Mouse (Mus musculus) stomach, postnatal 0 days (tissue): ENCODE data around the gene Cracr2a. TPM values are rescaled to one million over a fixed set of nuclear protein-coding genes. Genes with fewer than 3 reads are reported as not detected.

Experiments
- ATAC-seq: fragments of 200-750 bp; cut with Nextera tagmentation; 2 replicates; pipeline ENCODE4 v1.8.0; 2017; ENCODE audit not compliant: low FRiP score, low TSS enrichment
- DNase-seq: peaks from one replicate; pipeline ENCODE4 v3.0.0-alpha.2; 2016; ENCODE audit warnings: low spot score
- H3K27ac ChIP-seq: fragments of 300-500 bp; sonication (generic); replicated peaks from 2 replicates; pipeline ENCODE4 v1.5.1; 2014; ENCODE audit warnings: mild to moderate bottlenecking, control low read depth
- H3K27me3 ChIP-seq: fragments of 300-500 bp; sonication (generic); 2 replicates; pipeline ENCODE4 v1.6.1; 2014; ENCODE audit warnings: low read length; ENCODE audit not compliant: control insufficient read depth, insufficient read depth
- H3K36me3 ChIP-seq: fragments of 300-500 bp; sonication (generic); 2 replicates; pipeline ENCODE4 v1.6.1; 2014; ENCODE audit warnings: low read length, mixed read lengths; ENCODE audit not compliant: control insufficient read depth, insufficient read depth
- H3K4me1 ChIP-seq: fragments of 300-500 bp; sonication (generic); replicated peaks from 2 replicates; pipeline ENCODE4 v1.6.1; 2014; ENCODE audit warnings: antibody characterized with exemption; ENCODE audit not compliant: control insufficient read depth, insufficient read depth
- H3K4me2 ChIP-seq: fragments of 300-500 bp; sonication (generic); replicated peaks from 2 replicates; pipeline ENCODE4 v1.6.1; 2014; ENCODE audit warnings: low read depth, mild to moderate bottlenecking, control low read depth, moderate library complexity
- H3K4me3 ChIP-seq: fragments of 300-500 bp; sonication (generic); 2 replicates; pipeline ENCODE4 v1.5.1; 2014; ENCODE audit warnings: low read depth, low read length, control low read depth
- H3K9ac ChIP-seq: fragments of 300-500 bp; sonication (generic); 2 replicates; pipeline ENCODE4 v1.6.1; 2014; ENCODE audit warnings: mild to moderate bottlenecking, low read length, control low read depth, mixed read lengths
- H3K9me3 ChIP-seq: fragments of 300-500 bp; sonication (generic); 2 replicates; pipeline ENCODE4 v1.6.1; 2016; ENCODE audit warnings: low read length; ENCODE audit not compliant: control insufficient read depth
- CTCF ChIP-seq: IDR thresholded peaks from 2 replicates; pipeline ENCODE4 v1.5.1; 2016; ENCODE audit warnings: antibody characterized with exemption, low read depth, mild to moderate bottlenecking, moderate library complexity
- EP300 ChIP-seq: optimal IDR thresholded peaks from 2 replicates; pipeline ENCODE3; 2016; ENCODE audit warnings: antibody characterized with exemption
- WGBS: fragments of 180-500 bp; shearing (Covaris S2); extraction: QIAGEN DNeasy Blood & Tissue Kit; methylation state at CpG from one replicate; pipeline ENCODE4 v1.1.7; 2014; 5-methylcytosine and 5-hydroxymethylcytosine counted together
- polyA plus RNA-seq: library from polyadenylated mRNA; unstranded; fragments of >200 nt; fragmentation: Nextera tagmentation; extraction: Ambion mirVana; gene quantifications from 2 replicates; pipeline ENCODE4 v1.2.1, GENCODE M21; 2015

Gene Cracr2a
- polyA plus RNA-seq, 1 experiment from 2014 or later: 0.96 TPM

DNA sequence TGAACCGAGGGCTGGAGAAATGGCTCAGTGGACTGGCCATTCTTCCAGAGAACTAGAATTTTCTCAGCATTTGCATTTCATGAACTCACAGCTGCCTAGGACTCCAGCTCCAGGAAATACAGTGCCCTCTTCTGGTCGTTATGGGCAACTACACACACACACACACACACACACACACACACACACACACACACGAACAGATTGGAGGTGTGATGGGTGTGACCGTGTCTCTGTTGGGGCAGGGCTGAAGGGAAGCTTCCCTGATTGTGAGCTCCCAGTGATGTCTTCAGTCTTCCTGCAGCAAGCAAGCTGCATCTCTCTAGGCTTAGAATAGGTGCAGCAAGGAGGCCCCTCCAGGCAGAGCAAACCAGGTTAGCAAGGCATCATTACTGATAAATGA lies 8.2 kb upstream of the Cracr2a start:
- H3K9ac ChIP-seq: no peak overlapping the region
- no peaks in the 10 kb centered on the region for H3K27me3 ChIP-seq
- H3K27ac ChIP-seq: no peak overlapping the region
- TF ChIP-seq EP300: no peak
- TF ChIP-seq CTCF: 0 out of 2 replicates have a peak, but pooled peaks have one; percentile 14
- no peak for ATAC-seq
- no peaks in the 10 kb centered on the region for H3K4me1 ChIP-seq
- DNase-seq: no peak
- H3K4me2 ChIP-seq: no peak overlapping the region
- H3K36me3 ChIP-seq: no peaks in the 10 kb centered on the region
- no peak overlapping the region for H3K4me3 ChIP-seq
- 75% methylated on average over 4 of the region's 4 CpGs for WGBS
- H3K9me3 ChIP-seq: no peaks in the 10 kb centered on the region

- ATAC-seq: peak; percentile 45; the same call in 1 of the 2 replicates
- TF ChIP-seq CTCF: 0 out of 2 replicates have a peak, but pooled peaks have one; percentile 3
- no peak for TF ChIP-seq EP300
These were observed 5.6 kb upstream of the Cracr2a start for GRCm38 (mm10) chr6:127555553-127555952.

GRCm38 (mm10) chr6:127560872-127561230 lies 287 bp upstream of the Cracr2a start:
- H3K9me3 ChIP-seq: no peaks in the 10 kb centered on the region
- no peaks in the 10 kb centered on the region for H3K27me3 ChIP-seq
- H3K4me1 ChIP-seq: no peaks in the 10 kb centered on the region
- peak overlapping the region; percentile 69; the same call in 1 of the 2 replicates for H3K27ac ChIP-seq
- no peaks in the 10 kb centered on the region for H3K36me3 ChIP-seq
- WGBS: 4% methylated on average over 7 of the region's 7 CpGs
- peak overlapping the region; percentile 88 for H3K4me2 ChIP-seq
- H3K9ac ChIP-seq: peak overlapping the region; percentile 57; the same call in 1 of the 2 replicates
- H3K4me3 ChIP-seq: peak overlapping the region; percentile 52
- no peak for DNase-seq
- no peak for ATAC-seq
- no peak for TF ChIP-seq EP300
- TF ChIP-seq CTCF: no peak

More at GRCm38 (mm10) chr6:127555553-127555952, 5.6 kb upstream of the Cracr2a start:
- H3K27me3 ChIP-seq: no peaks in the 10 kb centered on the region
- H3K9ac ChIP-seq: no peak overlapping the region
- no peaks in the 10 kb centered on the region for H3K9me3 ChIP-seq
- no peak overlapping the region for H3K4me3 ChIP-seq
- H3K27ac ChIP-seq: no peak overlapping the region
- no peak for DNase-seq
- H3K36me3 ChIP-seq: no peaks in the 10 kb centered on the region
- H3K4me1 ChIP-seq: no peaks in the 10 kb centered on the region
- H3K4me2 ChIP-seq: no peak overlapping the region
- 58% methylated on average over 6 of the region's 6 CpGs for WGBS

DNA sequence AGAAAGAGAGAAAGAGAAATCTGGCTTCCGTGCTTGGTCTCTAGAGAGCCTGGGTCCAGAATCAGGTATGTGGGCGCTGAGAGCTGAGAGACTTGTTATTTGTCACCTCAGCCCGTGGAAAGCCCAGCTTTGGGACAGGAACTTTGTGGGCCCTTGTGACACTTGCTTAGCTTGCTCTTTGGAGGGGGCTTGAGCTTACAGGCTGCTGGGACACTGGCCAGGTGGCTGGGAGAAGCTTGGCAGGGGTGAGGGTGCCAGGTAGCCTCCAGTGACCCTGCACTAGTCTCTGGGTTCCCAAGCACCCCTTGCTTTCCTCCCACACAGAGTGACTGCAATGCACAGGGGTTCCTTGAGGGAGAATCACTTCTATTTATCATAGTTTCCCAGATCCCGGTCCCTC lies 2.4 kb downstream of the Cracr2a start:
- H3K36me3 ChIP-seq: no peaks in the 10 kb centered on the region
- H3K4me1 ChIP-seq: no peaks in the 10 kb centered on the region
- no peaks in the 10 kb centered on the region for H3K9me3 ChIP-seq
- WGBS: 68% methylated on average over 4 of the region's 4 CpGs
- no peak overlapping the region for H3K27ac ChIP-seq
- H3K4me3 ChIP-seq: no peak overlapping the region
- no peak for TF ChIP-seq EP300
- H3K4me2 ChIP-seq: no peak overlapping the region
- ATAC-seq (no peak), DNase-seq (no peak)
- H3K9ac ChIP-seq: no peak overlapping the region
- H3K27me3 ChIP-seq: no peaks in the 10 kb centered on the region

- ATAC-seq: no peak
- peak; percentile 36 for DNase-seq
- 62% methylated on average over 6 of the region's 7 CpGs for WGBS
These were observed 5.0 kb downstream of the Cracr2a start for GRCm38 (mm10) chr6:127565951-127566732.

GRCm38 (mm10) chr6:127571849-127572550 lies 10.9 kb downstream of the Cracr2a start:
- Histone ChIP-seq H3K4me1 (no peaks in the 10 kb centered on the region), H3K4me2 (no peak overlapping the region), H3K9ac (no peak overlapping the region), H3K9me3 (no peaks in the 10 kb centered on the region), H3K4me3 (no peak overlapping the region), H3K27ac (peak overlapping the region; percentile 36), H3K36me3 (no peaks in the 10 kb centered on the region), H3K27me3 (no peaks in the 10 kb centered on the region)
- TF ChIP-seq CTCF (no peak), EP300 (no peak)
- 55% methylated on average over 8 of the region's 8 CpGs for WGBS
- ATAC-seq: peak; percentile 82
- DNase-seq: peak; percentile 57

More at GRCm38 (mm10) chr6:127565951-127566732, 5.0 kb downstream of the Cracr2a start:
- no peak overlapping the region for H3K4me2 ChIP-seq
- H3K4me1 ChIP-seq: no peaks in the 10 kb centered on the region
- no peak overlapping the region for H3K4me3 ChIP-seq
- H3K9ac ChIP-seq: no peak overlapping the region
- H3K36me3 ChIP-seq: no peaks in the 10 kb centered on the region
- H3K27me3 ChIP-seq: no peaks in the 10 kb centered on the region
- no peaks in the 10 kb centered on the region for H3K9me3 ChIP-seq
- TF ChIP-seq CTCF (no peak), EP300 (no peak)
- H3K27ac ChIP-seq: no peak overlapping the region
